Mouse (Mus musculus) hematopoietic multipotent progenitor cell, adult 10-12 weeks (in vitro differentiated cells): ENCODE results near the gene Sppl3. TPM values are rescaled to one million over a fixed set of nuclear protein-coding genes. Genes with fewer than 3 reads are reported as not detected.

ENCODE experiments used
- polyA plus RNA-seq: library from polyadenylated mRNA; stranded (reverse); fragments of >175 nt; gene quantifications from 2 replicates; pipeline ENCODE4 v1.2.3, GENCODE M21; 2012; ENCODE audit warnings: low replicate concordance

The Sppl3 gene
- polyA plus RNA-seq, result 21.8 and 40.6 TPM in 2 replicates

GRCm38 (mm10) chr5:115010577-115011216, at the start of gene Sppl3:
Gene Sppl3, plus strand, starts transcription at chr5:115011137.

GRCm38 (mm10) chr5:114970824-114971227, 40.1 kb upstream of the Sppl3 start, which contains the start of gene Hnf1a:
Gene Hnf1a, minus strand, starts transcription at chr5:114971094.

GRCm38 (mm10) chr5:115098195-115098594, 87.3 kb downstream of the Sppl3 start, which contains the start of gene Gm10401:
Gene Gm10401, minus strand, starts transcription at chr5:115098295.

GRCm38 (mm10) chr5:115118961-115119570, 108.1 kb downstream of the Sppl3 start, which contains the start of gene Acads:
Gene Acads, minus strand, starts transcription at chr5:115119346.

GRCm38 (mm10) chr5:115134234-115135165, 123.6 kb downstream of the Sppl3 start, which contains the start of gene Unc119b:
Gene Unc119b, minus strand, starts transcription at chr5:115134975.

Other genes with a start within 250 kb of the Sppl3 start
- 305 and 353 TPM in 2 replicates for gene Ankrd13a, start 236.5 kb upstream of the Sppl3 start, polyA plus RNA-seq
- 211 and 265 TPM in 2 replicates for gene Git2, start 235.6 kb upstream of the Sppl3 start, polyA plus RNA-seq
- 83.2 and 99.6 TPM in 2 replicates for gene 1500011B03Rik, start 187.7 kb upstream of the Sppl3 start, polyA plus RNA-seq
- gene 4930519G04Rik, start 157.5 kb upstream of the Sppl3 start, polyA plus RNA-seq, result not detected in 2 replicates
- not detected in 2 replicates for gene Gm9936, start 152.5 kb upstream of the Sppl3 start, polyA plus RNA-seq
- 0.67 and 0.83 TPM in 2 replicates for gene Oasl2, start 114.2 kb upstream of the Sppl3 start, polyA plus RNA-seq
- 23.9 and 25.0 TPM in 2 replicates for gene Oasl1, start 87.9 kb upstream of the Sppl3 start, polyA plus RNA-seq
- gene 2210016L21Rik, start 69.0 kb upstream of the Sppl3 start, polyA plus RNA-seq, result 39.5 and 52.5 TPM in 2 replicates
- 0.14 TPM in 1 of 2 replicates, not detected in the other for gene Hnf1a, start 40.0 kb upstream of the Sppl3 start, polyA plus RNA-seq
- gene Gm10401, start 87.2 kb downstream of the Sppl3 start, polyA plus RNA-seq, result not detected in 2 replicates
- 24.4 and 28.9 TPM in 2 replicates for gene Acads, start 108.2 kb downstream of the Sppl3 start, polyA plus RNA-seq
- gene Unc119b, start 123.8 kb downstream of the Sppl3 start, polyA plus RNA-seq, result 82.2 and 147 TPM in 2 replicates
- 46.4 and 54.1 TPM in 2 replicates for gene Mlec, start 147.0 kb downstream of the Sppl3 start, polyA plus RNA-seq
- gene Cabp1, start 183.2 kb downstream of the Sppl3 start, polyA plus RNA-seq, result 0.21 and 0.50 TPM in 2 replicates
- gene Pop5, start 224.7 kb downstream of the Sppl3 start, polyA plus RNA-seq, result 22.5 and 45.5 TPM in 2 replicates